Mouse (Mus musculus) kidney, embryonic 15.5 days (tissue): ENCODE data around the gene Tmem211. TPM values are rescaled to one million over a fixed set of nuclear protein-coding genes. Genes with fewer than 3 reads are reported as not detected.

Experiments used
- ATAC-seq: fragments of 200-750 bp; cut with Nextera tagmentation; replicated peaks from 2 replicates; pipeline ENCODE4 v1.8.0; 2017; ENCODE audit warnings: moderate TSS enrichment; ENCODE audit not compliant: low FRiP score
- H3K27ac ChIP-seq: fragments of 300-500 bp; sonication (generic); 2 replicates; pipeline ENCODE4 v1.5.1; 2015; ENCODE audit warnings: mild to moderate bottlenecking, inconsistent platforms
- H3K27me3 ChIP-seq: fragments of 300-500 bp; sonication (generic); 2 replicates; pipeline ENCODE4 v1.6.1; 2015; ENCODE audit warnings: inconsistent platforms
- H3K36me3 ChIP-seq: fragments of 300-500 bp; sonication (generic); 2 replicates; pipeline ENCODE4 v1.6.1; 2015; ENCODE audit warnings: inconsistent platforms
- H3K4me1 ChIP-seq: fragments of 300-500 bp; sonication (generic); 2 replicates; pipeline ENCODE4 v1.6.1; 2015; ENCODE audit warnings: inconsistent platforms
- H3K4me2 ChIP-seq: fragments of 300-500 bp; sonication (generic); 2 replicates; pipeline ENCODE4 v1.6.1; 2015; ENCODE audit warnings: moderate library complexity, mild to moderate bottlenecking, inconsistent platforms
- H3K4me3 ChIP-seq: fragments of 300-500 bp; sonication (generic); replicated peaks from 2 replicates; pipeline ENCODE4 v1.5.1; 2015; ENCODE audit warnings: mild to moderate bottlenecking, inconsistent platforms
- H3K9ac ChIP-seq: fragments of 300-500 bp; sonication (generic); 2 replicates; pipeline ENCODE4 v1.6.1; 2015; ENCODE audit warnings: mild to moderate bottlenecking, inconsistent platforms
- H3K9me3 ChIP-seq: fragments of 300-500 bp; sonication (generic); replicated peaks from 2 replicates; pipeline ENCODE4 v1.6.1; 2016; ENCODE audit warnings: inconsistent platforms
- WGBS: fragments of 180-500 bp; shearing (Covaris S2); methylation state at CpG from one replicate; pipeline ENCODE4 v1.1.7; 2015; ENCODE audit warnings: mixed read lengths; 5-methylcytosine and 5-hydroxymethylcytosine counted together
- polyA plus RNA-seq: library from polyadenylated mRNA; unstranded; fragments of >200 nt; fragmentation: Nextera tagmentation; extraction: Ambion mirVana; gene quantifications from 2 replicates; pipeline ENCODE4 v1.2.1, GENCODE M21; 2015

Gene Tmem211
- polyA plus RNA-seq, 1 experiment from 2014 or later: 0.19 TPM

DNA sequence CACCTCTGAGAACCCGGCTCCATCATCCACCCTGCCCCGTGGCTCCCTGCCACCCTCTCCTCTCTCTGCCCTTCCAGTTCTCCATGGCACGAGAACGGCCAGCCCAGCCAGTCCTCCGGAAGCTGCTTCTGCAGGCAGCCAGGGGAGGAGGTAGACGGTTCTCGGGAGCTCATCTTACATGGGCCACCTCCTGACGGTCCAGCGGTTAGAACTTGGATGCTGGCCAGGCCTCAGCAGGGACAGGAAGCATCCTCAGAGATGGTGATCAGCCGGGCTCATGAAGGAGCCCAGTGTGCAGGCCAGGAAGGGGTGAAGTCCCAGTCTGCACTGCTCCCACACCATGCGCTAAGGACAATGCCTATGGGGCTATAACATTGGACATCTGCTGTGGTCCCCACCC lies 12.3 kb upstream of the Tmem211 start:
- Histone ChIP-seq H3K36me3 (no peaks in the 10 kb centered on the region), H3K9me3 (no peaks in the 10 kb centered on the region), H3K27ac (peak overlapping the region; percentile 58), H3K4me1 (peaks cover 80% of the 10 kb centered on the region), H3K9ac (no peak overlapping the region), H3K27me3 (no peaks in the 10 kb centered on the region), H3K4me2 (no peak overlapping the region), H3K4me3 (no peak overlapping the region)
- WGBS: 30% methylated on average over 11 of the region's 11 CpGs
- peak; percentile 40; the same call in 1 of the 2 replicates for ATAC-seq

DNA sequence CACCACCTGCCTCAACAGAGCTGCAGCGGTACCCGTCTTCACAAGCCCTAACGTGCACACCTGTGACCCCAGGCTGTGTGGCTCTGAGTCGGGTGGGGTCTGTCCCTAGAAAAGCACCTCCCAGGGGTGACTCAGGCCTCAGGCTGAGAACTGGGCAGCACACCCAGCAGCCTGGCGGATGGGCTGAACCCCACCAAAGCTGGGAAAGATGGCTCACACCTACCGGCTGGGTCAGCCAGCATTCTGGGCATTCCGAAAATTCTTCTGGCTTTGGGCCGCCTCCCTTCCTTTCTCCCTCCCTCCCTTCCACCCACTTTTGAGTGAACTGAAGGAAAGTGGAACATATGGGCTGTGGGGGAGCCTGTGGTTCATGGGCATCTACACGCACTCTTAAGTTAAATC lies 11.1 kb upstream of the Tmem211 start:
- H3K4me1 ChIP-seq: peaks cover 80% of the 10 kb centered on the region
- 77% methylated on average over 9 of the region's 9 CpGs for WGBS
- H3K27me3 ChIP-seq: no peaks in the 10 kb centered on the region
- no peak overlapping the region for H3K4me3 ChIP-seq
- H3K9ac ChIP-seq: no peak overlapping the region
- H3K9me3 ChIP-seq: no peaks in the 10 kb centered on the region
- ATAC-seq: no peak
- peak overlapping the region; percentile 69; the same call in 1 of the 2 replicates for H3K27ac ChIP-seq
- no peak overlapping the region for H3K4me2 ChIP-seq
- H3K36me3 ChIP-seq: no peaks in the 10 kb centered on the region

DNA sequence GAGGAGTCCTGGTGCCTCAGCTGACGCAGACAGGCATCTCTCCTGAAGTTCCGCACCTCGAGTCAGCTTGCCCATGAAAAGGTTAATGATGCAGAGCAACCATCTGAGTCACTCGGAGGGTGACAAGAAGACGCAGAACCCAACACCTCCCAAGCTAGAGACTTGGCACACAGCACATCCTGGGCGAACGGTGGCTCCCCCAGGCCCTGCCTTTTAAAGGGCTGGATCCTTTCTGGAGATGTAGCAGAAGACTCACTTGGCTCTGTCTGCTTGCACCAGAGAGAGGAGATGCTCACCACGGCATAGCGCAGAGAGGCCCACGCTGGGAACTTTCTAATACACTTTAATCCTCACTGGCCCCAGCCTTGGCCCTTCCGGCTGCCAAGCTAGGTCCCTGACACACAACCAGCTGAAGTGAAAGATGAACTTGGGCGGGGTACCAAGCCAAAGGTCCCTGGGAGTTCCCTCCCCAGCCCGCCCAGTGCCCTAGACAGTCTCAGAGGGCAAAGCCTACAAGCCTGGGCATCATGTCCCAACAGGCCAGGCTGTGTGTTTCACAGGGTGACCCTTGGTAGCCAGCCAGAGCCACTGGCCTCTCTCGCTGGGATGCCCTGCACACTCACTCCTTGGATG lies 10.3 kb upstream of the Tmem211 start:
- Histone ChIP-seq H3K4me2 (no peak overlapping the region), H3K4me3 (no peak overlapping the region), H3K9ac (no peak overlapping the region), H3K27me3 (no peaks in the 10 kb centered on the region), H3K9me3 (no peaks in the 10 kb centered on the region), H3K36me3 (no peaks in the 10 kb centered on the region), H3K4me1 (peaks cover 77% of the 10 kb centered on the region), H3K27ac (peak overlapping the region; percentile 69)
- ATAC-seq: no peak
- 44% methylated on average over 14 of the region's 14 CpGs for WGBS

DNA sequence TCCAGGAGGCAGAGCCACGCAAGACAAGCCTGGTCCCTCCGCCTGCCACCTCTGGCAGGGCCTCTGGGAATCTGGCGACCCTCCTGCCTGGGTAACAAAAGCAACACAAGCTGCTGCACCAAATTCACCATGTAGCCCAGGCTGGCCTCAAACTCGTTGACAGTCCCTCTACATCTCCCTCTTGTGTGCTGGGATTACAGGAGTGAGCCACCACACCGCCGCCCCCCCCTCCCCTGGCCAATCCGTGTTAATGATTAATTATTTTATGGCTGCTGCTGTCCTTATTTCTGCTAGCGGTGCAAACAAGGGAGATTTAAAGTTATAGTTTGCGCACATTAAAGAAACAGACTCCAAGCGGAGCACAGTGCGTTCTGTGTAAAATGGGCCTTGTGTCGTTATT lies 9.6 kb upstream of the Tmem211 start:
- H3K9ac ChIP-seq: no peak overlapping the region

DNA sequence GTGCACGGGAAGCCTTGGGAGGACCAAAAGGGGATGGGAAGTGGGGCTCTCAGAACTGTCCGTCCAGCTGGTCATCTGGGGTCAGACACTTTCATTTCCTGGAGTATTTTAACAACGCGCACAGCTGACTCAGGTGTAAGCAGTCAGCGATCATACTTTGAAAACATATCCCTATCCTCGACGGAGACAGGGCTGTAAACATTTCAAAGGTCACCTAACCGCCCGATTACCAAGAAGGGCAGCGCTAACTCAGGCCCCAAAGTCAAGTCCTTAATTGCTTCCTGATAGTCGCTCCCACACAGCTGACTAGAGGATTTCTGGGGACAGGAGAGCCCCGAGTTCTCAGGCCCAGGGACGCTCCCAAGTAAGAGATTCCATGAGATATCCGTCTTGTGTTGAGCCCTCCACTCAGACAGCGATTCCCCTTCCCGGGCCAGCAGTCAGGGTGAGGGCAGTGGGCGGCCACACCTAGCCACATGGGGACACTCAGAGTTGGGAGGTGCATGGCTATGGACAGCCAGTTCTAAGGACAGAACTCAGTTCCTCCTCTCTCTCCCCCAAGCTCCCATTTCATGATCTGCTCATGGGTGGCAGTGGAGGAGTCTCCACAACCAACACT lies 8.0 kb upstream of the Tmem211 start:
- no peaks in the 10 kb centered on the region for H3K9me3 ChIP-seq
- H3K36me3 ChIP-seq: no peaks in the 10 kb centered on the region
- H3K4me3 ChIP-seq: no peak overlapping the region
- peaks cover 64% of the 10 kb centered on the region for H3K4me1 ChIP-seq
- no peaks in the 10 kb centered on the region for H3K27me3 ChIP-seq
- peak overlapping the region; percentile 96 for H3K4me2 ChIP-seq
- no peak for ATAC-seq
- 35% methylated on average over 17 of the region's 17 CpGs for WGBS
- no peak overlapping the region for H3K9ac ChIP-seq
- H3K27ac ChIP-seq: no peak overlapping the region

More for the DNA sequence above, 9.6 kb upstream of the Tmem211 start:
- no peak for ATAC-seq
- Histone ChIP-seq H3K4me2 (no peak overlapping the region), H3K4me3 (no peak overlapping the region), H3K36me3 (no peaks in the 10 kb centered on the region), H3K9me3 (no peaks in the 10 kb centered on the region), H3K27ac (peak overlapping the region; percentile 69), H3K27me3 (no peaks in the 10 kb centered on the region), H3K4me1 (peaks cover 73% of the 10 kb centered on the region)
- WGBS: 60% methylated on average over 12 of the region's 12 CpGs

DNA sequence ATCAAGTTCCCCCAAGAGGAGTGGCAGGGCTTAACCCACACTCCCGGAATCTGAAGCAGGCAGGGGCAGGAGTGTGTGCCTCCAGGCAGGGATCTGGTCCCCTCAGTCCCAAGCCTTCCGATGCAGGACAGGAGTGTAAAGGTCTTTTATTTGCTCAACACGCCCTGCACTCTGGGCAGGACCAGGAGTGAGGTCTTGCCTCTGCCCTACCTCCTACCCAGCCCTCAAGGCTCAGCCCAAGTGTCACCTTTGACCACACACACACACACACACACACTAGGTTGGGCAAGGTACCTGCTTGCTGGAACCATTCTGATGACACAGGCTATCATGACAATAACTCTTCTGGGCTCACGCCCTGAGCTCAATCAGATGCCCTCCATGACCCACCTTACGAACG lies 7.3 kb upstream of the Tmem211 start:
- Histone ChIP-seq H3K27ac (no peak overlapping the region), H3K4me1 (peaks cover 62% of the 10 kb centered on the region), H3K27me3 (no peaks in the 10 kb centered on the region), H3K4me3 (no peak overlapping the region), H3K9ac (no peak overlapping the region), H3K4me2 (peak overlapping the region; percentile 96), H3K9me3 (no peaks in the 10 kb centered on the region), H3K36me3 (no peaks in the 10 kb centered on the region)
- ATAC-seq: no peak
- WGBS: 70% methylated on average over 6 of the region's 6 CpGs

DNA sequence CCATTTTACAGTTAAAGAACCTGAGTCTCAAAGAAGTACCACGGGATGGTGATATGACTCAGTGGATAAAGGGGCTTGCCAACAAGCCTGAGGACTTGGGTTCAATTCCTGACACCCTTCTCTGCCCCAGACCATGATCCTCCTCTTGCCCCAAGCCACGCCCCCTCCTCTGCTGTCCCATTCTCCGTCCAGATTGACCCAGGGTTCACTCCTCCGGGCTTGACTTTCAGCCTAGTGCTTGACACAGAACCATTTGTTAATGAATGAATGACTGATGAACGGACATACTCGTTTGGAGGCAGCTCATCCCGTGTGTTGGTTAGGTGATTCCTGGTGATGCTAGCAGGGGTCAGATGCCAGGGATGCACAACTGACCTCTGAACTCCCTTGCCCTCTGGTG lies 6.8 kb upstream of the Tmem211 start:
- Histone ChIP-seq H3K4me3 (peak overlapping the region; percentile 78), H3K27me3 (no peaks in the 10 kb centered on the region), H3K9ac (no peak overlapping the region), H3K4me1 (peaks cover 60% of the 10 kb centered on the region), H3K36me3 (no peaks in the 10 kb centered on the region), H3K4me2 (peak overlapping the region; percentile 96), H3K27ac (0 out of 2 replicates have a peak overlapping the region, but pooled peaks have one; percentile 84), H3K9me3 (no peaks in the 10 kb centered on the region)
- WGBS: 47% methylated on average over 7 of the region's 7 CpGs
- ATAC-seq: no peak

DNA sequence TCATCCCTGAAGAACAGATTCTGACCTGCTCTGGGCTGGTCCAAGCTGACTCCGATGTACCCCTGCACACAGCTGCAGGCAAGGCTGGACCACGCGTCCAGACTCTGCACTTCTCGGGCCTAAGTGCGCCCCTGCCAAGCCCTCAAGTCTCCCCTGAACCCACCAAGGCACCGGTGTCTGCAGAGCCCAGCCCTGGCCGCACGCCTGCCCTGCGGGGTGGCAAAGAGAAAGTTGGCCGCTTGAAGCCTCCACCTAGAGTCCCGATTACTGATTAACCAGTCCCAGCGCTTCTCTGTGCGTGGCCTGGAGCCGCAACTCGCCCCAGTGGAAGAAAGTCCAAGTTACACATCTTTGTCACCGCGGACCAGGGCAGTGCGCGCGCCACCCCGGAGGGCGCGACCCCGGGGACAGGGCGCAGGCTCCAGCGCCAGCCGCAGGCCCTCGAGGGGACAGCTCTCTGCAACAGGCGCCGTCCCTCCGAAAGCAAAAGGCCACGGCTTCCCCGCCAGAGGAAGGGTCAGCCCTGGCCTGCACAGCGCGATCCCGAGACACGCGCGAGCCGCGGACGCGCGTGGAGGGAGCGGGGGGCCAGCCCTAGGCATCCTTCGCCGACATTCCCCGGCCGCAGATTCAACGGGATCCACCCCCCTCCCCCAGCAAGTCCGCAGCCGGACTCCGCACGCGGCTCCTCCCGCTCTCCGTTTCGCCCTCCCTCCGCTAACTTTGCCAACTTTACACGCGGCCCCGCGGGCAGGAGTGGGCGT lies 6.1 kb upstream of the Tmem211 start:
- Histone ChIP-seq H3K27me3 (no peaks in the 10 kb centered on the region), H3K4me2 (peak overlapping the region; percentile 96), H3K9ac (peak overlapping the region; percentile 73), H3K36me3 (no peaks in the 10 kb centered on the region), H3K4me3 (peak overlapping the region; percentile 78), H3K9me3 (no peaks in the 10 kb centered on the region), H3K4me1 (peaks cover 64% of the 10 kb centered on the region), H3K27ac (peak overlapping the region; percentile 84)
- ATAC-seq: peak; percentile 59
- WGBS: 2% methylated on average over 57 of the region's 64 CpGs

DNA sequence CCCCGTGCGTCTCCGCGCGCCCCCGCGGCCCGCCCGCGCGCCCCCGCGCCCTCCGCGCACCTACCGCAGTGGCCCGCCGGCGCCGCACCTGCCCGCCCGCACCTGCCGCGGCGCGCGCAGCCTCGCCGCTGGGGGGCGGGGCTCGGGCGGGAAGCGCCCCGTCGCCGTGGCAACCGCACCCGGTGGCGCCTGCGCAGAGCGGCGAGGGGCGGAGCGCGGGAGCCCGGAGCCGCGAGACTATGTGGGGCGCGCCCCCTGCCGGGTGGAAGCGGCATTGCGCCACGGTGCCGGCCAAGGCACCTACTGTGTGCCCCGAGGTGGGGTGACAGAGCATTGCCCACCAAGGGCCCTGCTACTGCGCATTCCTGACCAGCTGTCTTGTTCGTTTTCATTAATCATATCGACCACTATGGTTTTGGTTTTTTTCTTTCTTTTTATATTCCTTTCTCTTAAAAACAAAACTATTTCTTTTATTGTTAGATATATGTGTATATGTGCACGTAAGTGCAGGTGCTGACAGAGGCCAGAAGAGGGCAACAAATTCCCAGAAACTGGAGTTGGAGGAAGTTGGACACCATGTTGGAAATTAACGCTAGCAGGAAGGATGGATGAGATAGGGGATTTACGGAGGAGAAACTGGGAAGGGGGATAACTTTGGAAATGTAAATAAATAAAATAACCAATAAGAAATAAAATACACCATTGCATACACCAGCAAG lies 5.4 kb upstream of the Tmem211 start, which contains the start of gene 2900026A02Rik:
2900026A02Rik (minus strand) TSS at position 90 of the 719 bp plus-strand sequence.
- ATAC-seq: peak; percentile 47
- Histone ChIP-seq H3K9ac (peak within 1 kb of the TSS; percentile 73), H3K4me1 (peaks cover 64% of the 10 kb centered on the region), H3K4me3 (peak within 1 kb of the TSS; percentile 78), H3K27ac (peak within 1 kb of the TSS; percentile 84), H3K36me3 (no peaks in the 10 kb centered on the region), H3K27me3 (no peaks in the 10 kb centered on the region), H3K9me3 (no peaks in the 10 kb centered on the region), H3K4me2 (peak within 1 kb of the TSS; percentile 96)
- 7% methylated on average over 62 of the region's 62 CpGs for WGBS

DNA sequence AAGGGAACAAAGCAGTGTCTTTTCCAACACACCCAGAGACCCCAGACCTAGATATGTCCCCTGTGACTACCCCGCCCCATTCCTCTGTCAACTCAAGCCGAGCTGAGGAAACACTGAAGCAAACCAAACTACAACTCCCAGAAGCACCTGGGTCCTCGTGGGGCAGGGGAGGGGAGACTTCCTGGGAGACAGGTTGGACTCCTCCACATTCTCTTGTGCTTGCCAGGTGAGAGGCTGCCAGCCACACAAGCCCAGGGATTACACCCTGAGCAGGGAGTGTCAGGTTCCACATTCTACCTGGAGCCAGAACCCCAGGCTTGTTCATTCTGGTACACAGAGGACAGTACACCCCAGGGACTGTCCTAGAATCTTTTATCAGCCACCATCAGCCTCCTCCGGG lies 2.8 kb upstream of the Tmem211 start:
- Histone ChIP-seq H3K36me3 (no peaks in the 10 kb centered on the region), H3K27me3 (no peaks in the 10 kb centered on the region), H3K4me3 (no peak overlapping the region), H3K27ac (peak overlapping the region; percentile 86; the same call in 1 of the 2 replicates), H3K9ac (no peak overlapping the region), H3K4me1 (peaks cover 50% of the 10 kb centered on the region), H3K9me3 (no peaks in the 10 kb centered on the region), H3K4me2 (no peak overlapping the region)
- 50% methylated on average over 4 of the region's 4 CpGs for WGBS
- no peak for ATAC-seq

DNA sequence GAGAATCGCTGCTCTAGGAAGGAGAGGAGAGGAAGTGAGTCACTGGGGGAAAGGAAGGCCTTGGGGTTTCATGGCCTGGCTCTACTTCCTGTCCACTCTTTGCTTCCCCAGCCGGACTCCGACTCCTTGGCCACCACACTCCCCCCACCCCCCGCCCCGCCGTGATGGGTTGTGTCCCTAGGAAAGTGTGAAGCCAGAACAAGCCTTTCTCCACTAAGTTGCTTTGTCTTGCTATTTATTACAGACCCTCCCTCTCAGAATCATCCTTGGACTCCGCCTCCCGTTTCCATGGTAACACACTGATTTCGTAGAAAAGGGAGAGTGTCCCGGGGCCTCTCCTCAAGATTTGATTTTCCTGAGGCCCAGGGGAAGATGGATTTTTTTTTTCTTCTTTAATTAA lies 1.4 kb upstream of the Tmem211 start:
- 11% methylated on average over 10 of the region's 10 CpGs for WGBS
- Histone ChIP-seq H3K27ac (peak overlapping the region; percentile 86), H3K27me3 (no peaks in the 10 kb centered on the region)

More for the DNA sequence above, 1.4 kb upstream of the Tmem211 start:
- Histone ChIP-seq H3K4me2 (peak overlapping the region; percentile 53), H3K36me3 (no peaks in the 10 kb centered on the region), H3K4me1 (peaks cover 38% of the 10 kb centered on the region), H3K4me3 (no peak overlapping the region), H3K9ac (no peak overlapping the region), H3K9me3 (no peaks in the 10 kb centered on the region)
- ATAC-seq: no peak
